Mouse (Mus musculus) kidney, adult 10 weeks (tissue): ENCODE measurements around the gene Zfp979. TPM values are rescaled to one million over a fixed set of nuclear protein-coding genes. Genes with fewer than 3 reads are reported as not detected.

Source experiments
- polyA plus RNA-seq: library from polyadenylated mRNA; stranded (reverse); fragments of 350-450 nt; fragmentation: Illumina TruSeq; extraction: RNeasy Lipid Tissue Mini Kit (QIAGEN cat#74804); gene quantifications from one replicate; pipeline ENCODE4 v1.2.3, GENCODE M21; 2014; ENCODE audit warnings: low read depth, low replicate concordance

The Zfp979 gene
- polyA plus RNA-seq = 8.2 TPM

GRCm38 (mm10) chr4:147642413-147642812 is at the start of gene Zfp979:
Gene Zfp979 (minus strand): TSS chr4:147642513.

Other genes with a start within 250 kb of the Zfp979 start
- 13.7 TPM for gene Zfp982, start 150.1 kb downstream of the Zfp979 start, polyA plus RNA-seq
- 0.36 TPM for gene Gm16503, start 102.3 kb downstream of the Zfp979 start, polyA plus RNA-seq
- gene Zfp985, start 89.2 kb downstream of the Zfp979 start, polyA plus RNA-seq = 0.24 TPM
- 0.16 TPM for gene Zfp534, start 60.0 kb upstream of the Zfp979 start, polyA plus RNA-seq
- gene Zfp984, start 167.3 kb upstream of the Zfp979 start, polyA plus RNA-seq = 53.2 TPM
- 19.8 TPM for gene Zfp933, start 205.9 kb upstream of the Zfp979 start, polyA plus RNA-seq
- gene Miip, start 226.3 kb upstream of the Zfp979 start, polyA plus RNA-seq = 0.24 TPM
- 9.0 TPM for gene Fv1, start 226.5 kb upstream of the Zfp979 start, polyA plus RNA-seq